Mouse (Mus musculus): ENCODE results near the gene Hoxd4.

The Hoxd4 gene

DNA sequence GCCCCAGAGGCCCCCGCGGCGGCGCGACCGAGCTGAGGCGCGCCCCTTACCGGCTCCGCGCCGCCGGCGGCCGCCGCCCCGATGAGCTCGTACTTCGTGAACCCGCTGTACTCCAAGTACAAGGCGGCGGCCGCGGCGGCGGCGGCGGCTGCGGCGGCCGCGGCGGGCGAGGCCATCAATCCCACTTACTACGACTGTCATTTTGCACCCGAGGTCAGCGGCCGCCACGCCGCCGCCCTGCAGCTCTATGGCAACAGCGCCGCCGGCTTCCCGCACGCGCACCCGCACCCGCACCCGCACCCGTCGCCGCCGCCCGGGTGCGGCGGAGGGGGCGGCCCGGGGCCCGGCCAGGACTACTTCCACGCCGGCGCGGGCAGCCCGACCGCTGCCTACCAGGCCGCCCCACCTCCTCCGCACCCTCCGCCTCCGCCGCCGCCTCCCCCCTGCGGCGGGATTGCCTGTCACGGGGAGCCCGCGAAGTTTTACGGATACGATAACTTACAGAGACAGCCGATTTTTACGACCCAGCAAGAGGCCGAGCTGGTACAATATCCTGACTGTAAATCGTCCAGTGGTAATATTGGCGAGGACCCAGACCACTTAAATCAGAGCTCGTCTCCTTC lies 6.2 kb upstream of the Hoxd4 start:
- DNase-seq (ENCODE audit: low spot score in 2 of 2): no peak

DNA sequence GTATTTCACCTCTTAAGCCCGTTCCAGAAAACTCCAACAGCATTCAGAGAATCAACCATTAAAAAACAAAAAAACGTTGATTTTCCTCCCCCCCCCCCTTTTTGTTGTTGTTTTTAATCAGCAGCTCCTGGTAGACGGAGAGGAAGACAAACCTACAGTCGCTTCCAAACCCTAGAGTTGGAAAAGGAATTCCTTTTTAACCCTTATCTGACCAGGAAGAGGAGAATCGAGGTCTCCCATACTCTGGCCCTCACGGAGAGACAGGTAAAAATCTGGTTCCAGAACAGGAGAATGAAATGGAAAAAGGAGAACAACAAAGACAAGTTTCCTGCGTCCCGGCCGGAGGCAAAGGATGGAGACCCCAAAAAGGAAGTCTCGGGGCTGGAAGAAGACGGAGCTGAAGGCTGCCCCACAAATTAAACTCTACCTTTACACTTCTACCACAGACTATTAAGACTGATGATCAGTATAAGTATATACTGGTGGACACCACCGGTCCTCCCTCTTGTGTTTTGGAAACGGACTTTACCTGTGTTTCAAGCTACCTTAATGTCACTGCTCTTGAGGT lies 5.3 kb upstream of the Hoxd4 start:
- DNase-seq (ENCODE audit: low spot score in 2 of 2): no peak

DNA sequence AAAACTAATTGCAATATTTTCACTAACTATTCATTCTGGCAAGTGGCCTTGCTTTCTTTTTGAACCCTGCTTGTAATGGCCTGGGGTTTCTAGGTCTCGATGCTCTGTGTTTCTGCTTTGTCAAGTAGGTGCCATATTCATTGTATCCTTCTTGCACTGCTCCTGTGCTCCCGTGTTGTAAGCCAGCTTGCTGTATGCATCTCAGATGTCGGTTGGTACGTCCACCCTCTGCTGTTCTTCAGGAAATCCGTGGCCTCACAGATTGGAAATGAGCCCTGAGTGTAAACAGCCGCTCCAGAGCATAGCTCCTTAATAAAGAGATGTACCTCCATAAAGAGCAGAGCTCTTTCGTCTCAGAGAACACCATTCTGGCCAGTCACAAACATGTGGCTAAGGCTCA lies 4.1 kb upstream of the Hoxd4 start:
- no peak for DNase-seq (ENCODE audit: low spot score in 2 of 2)

DNA sequence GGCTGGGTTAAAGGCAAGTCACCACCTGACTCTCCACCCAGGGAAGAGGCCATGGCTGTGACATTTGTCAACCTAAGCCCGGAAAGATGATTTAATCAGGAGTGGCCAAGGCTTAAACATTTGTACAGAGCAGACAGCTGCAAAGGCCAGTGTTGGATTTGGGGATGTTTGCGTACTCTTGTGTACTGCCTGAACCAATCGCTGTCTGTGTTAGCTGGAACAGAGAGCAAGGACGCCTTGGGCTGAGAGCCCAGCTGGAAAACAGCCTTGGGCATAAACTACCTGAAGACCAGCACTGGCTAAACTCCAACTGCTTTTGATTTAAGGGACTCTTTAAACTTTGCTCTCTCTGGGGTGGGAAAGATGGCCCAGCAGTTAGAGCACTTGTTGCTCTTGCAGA lies 3.1 kb upstream of the Hoxd4 start:
- no peak for DNase-seq (ENCODE audit: low spot score in 2 of 2)

DNA sequence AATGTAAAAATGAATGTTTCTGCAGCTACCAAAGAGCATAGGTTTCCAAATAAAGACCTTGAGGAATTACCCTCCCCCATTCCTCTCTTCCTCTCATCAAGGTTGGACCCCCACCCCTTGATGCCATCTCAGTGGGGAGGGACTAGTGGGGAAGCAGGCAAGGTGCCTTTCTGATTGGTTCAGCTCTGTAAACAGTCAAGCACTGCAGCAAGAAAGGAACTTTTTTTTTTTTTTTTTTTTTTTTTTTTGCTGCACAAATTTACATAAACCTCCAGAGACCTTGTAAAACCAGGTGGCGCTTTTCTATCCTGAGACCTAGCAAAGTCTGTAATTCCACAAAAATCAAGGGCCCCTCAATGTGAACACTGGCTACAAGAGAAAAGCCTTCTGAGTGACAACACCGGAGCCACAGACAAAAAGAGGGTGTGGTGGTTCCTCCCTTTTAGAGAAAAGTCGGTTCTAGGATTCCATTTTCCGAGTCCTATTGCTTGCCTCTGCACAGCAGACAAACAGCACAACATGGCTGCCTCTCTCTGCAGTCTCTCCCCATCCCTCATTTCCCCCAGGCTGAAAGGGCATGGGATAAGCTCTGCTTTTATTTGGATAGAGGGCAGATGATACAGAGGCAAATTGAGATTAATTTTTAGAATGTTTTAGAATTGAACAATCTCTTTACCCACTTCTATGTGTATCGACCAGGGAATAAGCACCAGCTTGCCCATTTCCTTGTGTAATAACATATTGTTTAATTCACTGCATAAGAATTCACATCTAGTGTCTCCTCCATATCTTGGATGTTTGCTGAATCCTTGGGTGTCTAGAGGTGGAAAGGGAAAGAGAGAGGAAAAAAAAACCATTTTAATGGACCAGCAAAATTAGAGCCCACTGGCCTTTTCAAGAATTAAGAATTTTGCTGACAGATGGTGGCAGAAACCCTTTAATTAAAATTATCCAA lies 2.0 kb upstream of the Hoxd4 start:
- no peak for DNase-seq (ENCODE audit: low spot score in 2 of 2)

DNA sequence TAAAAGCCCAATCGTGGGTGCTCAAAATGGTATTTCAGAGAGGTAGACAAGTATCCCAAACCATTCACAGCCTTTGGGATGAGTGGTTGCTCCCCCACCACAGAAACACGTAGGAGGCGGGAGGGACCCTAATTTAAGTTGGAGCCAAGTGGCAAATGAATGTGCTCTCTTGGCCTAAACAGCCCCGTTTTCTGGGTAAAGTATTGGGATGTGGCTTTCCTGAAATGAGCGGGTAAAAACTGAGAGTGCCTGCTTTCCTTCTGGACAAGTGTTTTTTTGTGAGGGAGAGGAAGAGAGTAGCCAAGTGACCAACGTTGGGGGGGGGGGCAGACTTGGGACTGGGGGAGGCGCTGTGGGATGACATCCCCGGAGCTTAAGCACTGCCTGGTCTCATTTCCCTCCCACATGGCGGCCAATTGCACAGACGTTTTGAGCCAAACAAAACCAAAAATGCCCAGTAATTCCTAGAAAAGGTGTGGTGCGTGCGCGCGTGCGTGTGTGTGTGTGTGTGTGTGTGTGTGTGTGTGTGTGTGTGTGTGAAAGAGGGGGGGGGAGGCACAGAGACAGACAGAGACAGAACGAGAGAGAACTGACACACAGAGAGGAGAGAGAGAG lies 693 bp upstream of the Hoxd4 start:
- DNase-seq (ENCODE audit: low spot score in 2 of 2): no peak

DNA sequence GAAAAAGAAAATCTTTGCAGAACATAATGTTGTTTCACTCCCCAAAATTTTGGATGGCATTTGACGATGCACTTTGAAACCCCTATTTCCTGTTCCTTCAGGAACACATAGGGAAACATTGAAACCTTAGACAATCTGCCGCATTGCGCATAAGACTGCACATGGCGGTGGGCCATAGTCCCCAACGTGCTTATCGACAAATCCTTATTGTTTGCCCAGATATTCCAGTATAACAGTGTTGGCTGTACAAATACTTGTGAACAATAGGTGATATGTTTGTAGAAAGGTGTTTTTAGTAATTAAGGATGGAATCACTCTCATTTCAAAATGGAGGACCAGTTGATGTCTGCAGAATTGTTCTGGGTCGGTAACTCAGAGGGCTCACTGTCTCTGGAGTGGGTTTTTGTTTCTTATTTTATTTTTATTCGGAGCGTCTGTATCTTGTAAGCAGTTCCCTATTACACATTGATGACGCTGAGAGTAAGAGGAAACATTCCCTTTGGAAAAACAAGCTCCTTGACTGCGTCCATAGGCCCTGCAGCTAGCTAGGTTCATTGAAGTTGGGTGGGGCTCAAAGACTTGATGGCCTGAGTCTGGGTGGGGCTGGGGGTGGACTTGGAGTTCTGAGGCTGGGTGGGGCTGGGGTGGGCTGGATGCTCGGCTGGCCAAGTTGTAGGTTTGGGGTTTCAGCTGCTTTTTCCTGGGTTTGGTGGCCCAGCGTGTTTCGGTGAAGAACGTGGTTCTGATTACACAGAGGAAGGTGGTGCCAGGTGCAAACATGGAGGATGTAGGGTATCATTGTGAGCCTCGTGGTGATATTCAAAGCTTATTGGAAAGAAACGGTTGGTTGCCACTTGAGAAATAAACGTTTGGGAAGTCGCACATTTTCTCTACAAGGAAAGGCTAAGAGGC lies 1.8 kb downstream of the Hoxd4 start:
- DNase-seq (ENCODE audit: low spot score in 2 of 2): no peak

DNA sequence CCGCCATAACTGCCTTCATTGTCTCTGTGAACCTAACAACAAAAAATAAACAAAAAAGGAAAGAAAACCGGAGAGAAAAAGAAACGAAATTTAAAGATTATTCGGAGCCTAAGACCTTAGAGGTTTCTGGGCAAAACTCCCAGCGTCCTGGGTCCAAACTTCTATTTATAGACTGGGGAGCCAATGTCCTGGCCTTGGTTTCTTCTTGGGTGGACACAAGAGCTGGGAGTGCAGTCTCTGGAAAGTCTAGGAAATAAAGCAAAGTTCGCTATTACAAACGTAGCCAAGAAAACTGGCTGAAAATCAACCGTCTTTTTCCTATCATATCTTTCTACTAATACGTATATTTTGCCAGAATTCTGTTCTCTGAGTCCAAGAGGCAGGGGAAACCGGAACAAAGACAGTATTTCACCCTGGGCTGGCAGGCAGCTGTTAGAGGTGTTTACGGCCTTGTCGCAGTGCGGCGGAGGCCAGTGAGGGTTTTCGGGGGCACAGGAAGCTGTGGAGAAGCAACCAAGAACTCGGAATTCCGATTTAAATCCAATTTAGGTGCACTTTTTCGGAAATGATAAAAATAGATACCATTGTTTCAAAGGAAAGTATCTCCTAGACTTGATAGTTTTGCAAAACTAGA lies 2.5 kb downstream of the Hoxd4 start:
- no peak for DNase-seq (ENCODE audit: low spot score in 2 of 2)

DNA sequence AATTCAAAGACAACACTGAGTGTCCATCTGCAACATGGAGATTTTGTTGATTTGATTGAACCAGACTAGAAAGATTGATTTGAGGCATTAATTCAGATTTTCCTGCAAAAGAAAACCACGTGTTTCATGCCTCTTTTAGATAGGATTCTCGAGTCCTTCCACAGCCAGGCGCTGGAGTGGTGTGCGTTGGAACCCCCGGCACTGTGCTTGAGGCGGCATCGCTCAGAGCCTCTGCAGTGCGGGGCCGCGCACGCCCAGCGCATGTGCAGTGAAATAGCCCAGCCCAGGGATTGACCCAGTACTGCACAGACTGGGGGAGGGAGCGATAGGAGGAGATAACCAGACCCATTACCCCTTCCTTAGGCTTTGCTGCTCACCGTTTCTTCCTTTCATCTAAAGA lies 3.2 kb downstream of the Hoxd4 start:
- DNase-seq (ENCODE audit: low spot score in 2 of 2): no peak

DNA sequence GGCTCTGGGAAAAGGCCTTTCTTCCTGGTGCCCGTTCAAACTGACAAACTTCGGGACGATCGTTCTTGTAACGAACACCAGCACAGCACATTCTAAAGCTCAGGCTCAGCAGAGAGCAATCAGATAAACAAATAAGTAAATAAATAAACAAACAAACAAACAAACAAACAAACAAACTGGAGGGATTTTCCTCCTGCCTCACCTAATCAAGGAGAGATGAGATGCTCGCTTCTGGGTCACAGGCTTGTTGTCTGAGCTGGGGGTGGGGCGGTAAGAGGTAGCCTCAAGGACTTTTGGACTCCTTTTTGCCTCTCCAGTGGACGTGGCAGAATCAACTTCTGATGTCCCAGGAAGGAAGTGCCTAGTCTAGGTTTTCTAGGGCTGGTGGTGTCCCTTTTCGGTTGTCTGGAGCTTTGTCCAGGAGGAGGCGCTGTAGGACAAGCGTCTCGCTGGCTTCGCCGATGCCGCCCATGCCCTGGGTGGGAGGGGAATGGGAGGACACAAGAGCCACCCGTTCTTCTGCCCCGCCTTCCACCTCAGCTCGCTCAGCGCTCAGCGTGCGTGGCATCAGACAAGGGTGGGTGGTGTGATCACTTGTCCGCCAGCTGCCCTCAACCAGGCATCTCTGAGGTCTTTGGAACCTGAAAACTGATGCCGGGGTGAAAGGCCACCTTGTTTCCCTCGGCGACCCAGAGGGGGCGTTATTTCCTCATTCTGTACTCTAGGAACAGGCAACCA lies 3.9 kb downstream of the Hoxd4 start:
- peak; percentile 66 to 89 for DNase-seq (ENCODE audit: low spot score in 2 of 2)

DNA sequence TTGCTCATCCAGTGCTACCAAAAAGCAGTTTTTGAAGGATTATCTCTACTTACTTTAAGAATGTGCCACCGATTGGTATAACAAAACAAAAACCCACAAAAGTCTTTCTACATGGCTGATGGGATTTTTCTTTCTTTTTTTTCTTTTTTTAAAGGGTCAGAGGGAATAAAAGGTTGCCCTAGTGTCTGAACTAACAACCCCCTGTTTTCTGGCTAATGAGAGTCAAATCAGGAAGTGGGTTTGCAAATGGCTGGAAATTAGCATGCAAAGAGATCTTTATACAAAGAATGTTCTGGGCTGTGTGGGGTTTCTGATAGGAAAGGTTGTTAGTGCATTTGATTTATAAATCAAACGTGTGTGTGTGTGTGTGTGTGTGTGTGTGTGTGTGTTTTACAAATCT lies 8.7 kb downstream of the Hoxd4 start:
- DNase-seq (ENCODE audit: low spot score in 2 of 2): no peak

DNA sequence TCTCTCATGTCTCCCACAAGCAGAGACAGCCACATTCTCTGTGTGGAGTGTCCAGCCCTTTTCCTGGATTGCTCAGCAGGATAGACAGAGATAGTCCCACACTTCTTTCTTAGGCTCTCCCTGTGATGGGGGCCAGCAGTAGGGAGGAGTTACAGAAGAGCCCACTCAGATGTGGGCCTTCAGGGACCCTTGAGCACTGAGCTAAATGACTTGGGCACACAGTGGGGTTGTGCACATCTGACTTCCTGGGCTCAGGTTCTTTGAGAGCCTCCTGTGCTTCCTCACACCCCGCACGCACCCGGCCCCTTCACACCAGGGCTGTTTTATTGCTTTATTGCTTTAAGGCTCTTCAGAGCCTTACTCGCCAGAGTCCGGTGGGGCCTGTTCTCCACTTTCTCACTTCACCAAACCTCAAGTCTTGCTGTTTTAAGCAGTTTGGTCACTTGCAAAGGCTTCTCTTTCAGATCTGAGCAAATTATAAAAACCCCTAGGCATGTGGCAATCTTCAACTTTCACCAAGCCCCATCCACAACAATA lies 9.3 kb downstream of the Hoxd4 start:
- DNase-seq (ENCODE audit: low spot score in 2 of 2): no peak

DNA sequence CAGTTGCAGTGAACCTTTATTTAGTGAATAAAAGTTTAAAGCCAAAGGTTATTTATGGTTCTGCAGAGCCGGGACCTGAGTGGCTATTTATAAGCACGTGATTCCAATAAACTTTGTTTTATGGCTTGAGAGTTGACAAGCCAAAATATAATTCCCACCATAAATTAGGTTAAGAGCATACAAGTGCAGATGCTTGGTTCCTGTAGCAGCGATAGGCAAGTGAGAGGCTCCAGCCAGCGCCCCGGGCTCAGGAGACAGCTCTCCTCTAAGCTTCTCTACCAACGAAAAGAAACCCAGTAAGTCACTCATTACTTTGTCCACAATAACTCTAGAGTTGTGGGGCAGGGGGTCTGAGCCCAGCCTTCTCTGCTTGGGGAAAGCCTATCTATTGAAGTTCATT lies 10.2 kb downstream of the Hoxd4 start:
- no peak for DNase-seq (ENCODE audit: low spot score in 2 of 2)

DNA sequence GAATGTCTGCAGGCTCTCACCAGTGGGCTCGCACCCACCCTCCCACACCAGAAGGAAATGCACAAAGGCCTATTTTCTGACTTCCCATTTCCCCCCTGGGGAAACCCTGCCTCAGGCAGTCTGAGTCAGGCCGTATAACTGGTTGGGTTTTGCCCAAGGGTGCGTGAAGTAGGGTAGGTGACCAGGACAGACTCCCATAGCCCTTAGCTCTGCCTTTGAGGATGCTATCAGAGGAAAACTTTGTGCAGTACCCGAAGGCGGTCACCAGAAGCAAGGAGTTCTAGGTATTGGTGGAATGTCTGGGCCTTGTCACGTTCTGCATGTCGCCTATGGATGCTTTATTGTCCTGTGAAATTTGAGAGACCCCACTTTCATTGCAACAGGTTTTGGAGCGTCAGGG lies 11.2 kb downstream of the Hoxd4 start:
- no peak for DNase-seq (ENCODE audit: low spot score in 2 of 2)

DNA sequence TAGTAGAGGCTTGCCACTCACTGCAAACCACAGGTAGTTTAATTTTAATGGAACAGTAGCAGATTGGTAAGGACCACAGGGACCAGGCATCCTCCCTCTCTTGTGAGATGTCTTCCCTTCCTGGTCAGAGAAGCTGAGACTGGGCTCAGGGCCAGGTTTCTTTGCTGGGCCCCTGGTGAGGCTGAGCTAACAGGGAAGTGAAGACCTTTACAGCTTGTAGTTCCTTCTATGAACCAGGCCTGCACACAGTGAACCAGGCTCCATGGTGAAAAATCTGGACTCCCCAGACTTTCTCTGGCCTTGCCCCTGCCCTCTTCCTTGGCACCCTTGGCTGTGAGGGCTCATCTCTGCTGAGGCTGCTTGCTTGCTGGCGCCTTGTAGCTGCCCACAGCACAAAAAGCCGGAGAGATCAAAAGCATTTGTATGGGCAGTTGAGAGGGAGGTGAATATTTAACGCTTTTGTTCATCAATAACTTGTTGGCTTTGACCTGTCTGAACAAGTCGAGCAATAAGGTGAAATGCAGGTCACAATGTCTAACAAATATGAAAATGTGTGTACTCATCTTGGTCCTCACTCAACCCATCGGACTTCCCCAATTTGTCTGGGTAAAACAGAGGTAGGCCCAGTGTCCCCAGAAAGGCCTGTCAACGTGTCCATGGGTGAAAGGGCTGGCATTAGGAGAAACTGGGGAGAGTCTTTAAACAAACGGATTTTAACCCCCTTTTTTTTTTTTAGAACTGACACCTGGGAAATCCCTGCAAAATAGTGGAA lies 12.7 kb downstream of the Hoxd4 start:
- DNase-seq (ENCODE audit: low spot score in 2 of 2): no peak

DNA sequence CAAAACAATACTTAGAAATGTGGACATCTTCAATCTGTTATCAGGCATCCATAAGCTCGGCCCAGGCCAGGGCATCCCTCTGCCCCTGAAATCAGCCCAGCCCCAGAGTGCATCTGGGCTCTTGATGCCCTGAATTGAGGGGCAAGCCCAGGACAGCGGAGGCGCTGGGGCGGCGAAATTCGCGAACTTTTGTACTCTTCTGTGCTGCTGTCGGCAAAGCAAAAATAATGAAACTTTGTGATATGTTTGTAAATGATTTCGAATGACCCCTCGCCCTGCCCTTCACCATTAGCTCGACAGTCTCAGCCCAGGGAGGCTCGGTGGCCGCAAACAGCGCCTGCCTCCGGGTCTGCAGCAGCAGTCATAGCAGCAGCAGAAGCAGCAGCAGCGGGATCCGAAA lies 13.4 kb downstream of the Hoxd4 start:
- no peak for DNase-seq (ENCODE audit: low spot score in 2 of 2)

DNA sequence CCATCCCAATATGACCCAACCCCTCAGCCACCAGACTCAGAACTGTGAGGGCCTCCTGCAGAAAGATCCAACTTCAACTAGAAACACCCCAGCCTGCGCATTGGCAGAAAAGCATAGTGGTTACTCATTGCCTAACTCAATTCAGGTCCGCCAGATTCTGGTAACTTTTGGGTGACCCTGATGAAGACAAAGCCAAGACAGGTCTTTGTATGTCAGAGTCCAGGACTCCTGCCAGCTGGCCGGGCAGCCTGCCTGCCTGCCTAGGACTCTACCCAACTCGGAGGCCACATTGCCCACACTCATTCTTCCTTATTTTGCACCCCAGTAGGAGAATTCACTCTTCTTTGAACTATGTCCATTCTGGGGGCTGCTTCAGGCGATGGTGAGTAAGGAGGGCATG lies 14.8 kb downstream of the Hoxd4 start, which contains the start of gene Gm28230:
Gene Gm28230 (plus strand): TSS at position 178 of the 400 bp plus-strand sequence.
- no peak for DNase-seq (ENCODE audit: low spot score in 2 of 2)

DNA sequence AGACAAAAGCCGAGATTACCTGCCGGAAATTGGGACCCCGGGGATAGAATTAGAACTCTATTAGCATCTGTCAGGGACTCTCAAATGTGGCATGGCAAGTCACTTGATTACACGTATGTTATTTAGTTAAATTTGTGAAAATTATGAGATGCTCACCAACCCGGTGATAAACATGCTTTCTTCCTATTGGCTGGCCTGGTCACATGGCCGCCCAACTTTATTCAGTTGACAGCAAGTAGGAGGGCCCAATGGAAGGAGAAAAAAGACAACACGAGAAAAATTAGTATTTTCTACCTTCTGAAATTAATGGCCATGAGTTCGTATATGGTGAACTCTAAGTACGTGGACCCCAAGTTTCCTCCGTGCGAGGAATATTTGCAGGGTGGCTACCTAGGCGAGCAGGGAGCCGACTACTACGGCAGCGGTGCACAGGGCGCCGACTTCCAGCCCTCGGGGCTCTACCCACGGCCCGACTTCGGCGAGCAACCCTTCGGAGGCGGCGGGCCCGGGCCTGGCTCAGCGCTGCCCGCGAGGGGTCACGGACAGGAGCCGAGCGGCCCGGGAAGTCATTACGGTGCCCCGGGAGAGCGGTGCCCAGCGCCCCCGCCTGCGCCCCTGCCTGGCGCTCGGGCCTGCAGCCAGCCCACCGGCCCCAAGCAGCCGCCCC lies 15.4 kb downstream of the Hoxd4 start:
- DNase-seq (ENCODE audit: low spot score in 2 of 2): no peak

Data from thymus, postnatal 10 days (tissue).